Mouse (Mus musculus) thymus, adult 2 months (tissue): ENCODE data around the gene Acvr2a. TPM values are rescaled to one million over a fixed set of nuclear protein-coding genes. Genes with fewer than 3 reads are reported as not detected.

Source experiments
- DNase-seq: peaks from one replicate; pipeline ENCODE4 v3.0.0; 2021
- H3K27ac ChIP-seq: fragments of 200-500 bp; 2 replicates; pipeline ENCODE4 v1.5.1; 2012; ENCODE audit warnings: low read length, control low read depth; ENCODE audit not compliant: control insufficient read depth, insufficient read depth
- H3K27me3 ChIP-seq: fragments of 200-500 bp; 2 replicates; pipeline ENCODE4 v1.6.1; 2012; ENCODE audit warnings: mild to moderate bottlenecking, low read length, moderate library complexity, mixed read lengths; ENCODE audit not compliant: control insufficient read depth, insufficient read depth
- H3K36me3 ChIP-seq: fragments of 200-500 bp; 2 replicates; pipeline ENCODE4 v1.6.1; 2012; ENCODE audit warnings: mild to moderate bottlenecking, low read length, moderate library complexity; ENCODE audit not compliant: control insufficient read depth, insufficient read depth
- H3K4me1 ChIP-seq: fragments of 200-500 bp; replicated peaks from 2 replicates; pipeline ENCODE4 v1.6.1; 2012; ENCODE audit warnings: low read length; ENCODE audit not compliant: control insufficient read depth, insufficient read depth
- H3K4me3 ChIP-seq: fragments of 200-500 bp; 2 replicates; pipeline ENCODE4 v1.5.1; 2012; ENCODE audit warnings: mild to moderate bottlenecking, low read length, control low read depth, moderate library complexity; ENCODE audit not compliant: control insufficient read depth, insufficient read depth
- CTCF ChIP-seq: fragments of 200-500 bp; IDR thresholded peaks from 2 replicates; pipeline ENCODE4 v1.5.1; 2012; ENCODE audit warnings: mild to moderate bottlenecking, control low read depth, low read length, moderate library complexity, borderline replicate concordance; ENCODE audit not compliant: control insufficient read depth, poor library complexity, insufficient read depth; ENCODE audit errors: extremely low read depth
- POLR2A ChIP-seq: fragments of 200-500 bp; IDR thresholded peaks from 2 replicates; pipeline ENCODE4 v1.6.1; 2012; ENCODE audit warnings: mild to moderate bottlenecking, low read length, control low read depth, moderate library complexity; ENCODE audit not compliant: control insufficient read depth, poor library complexity, insufficient read depth; ENCODE audit errors: extremely low read depth
- WGBS: fragments of 180-500 bp; shearing (Covaris S2); methylation state at CpG from one replicate; pipeline ENCODE4 v1.1.7; 2018; 5-methylcytosine and 5-hydroxymethylcytosine counted together
- polyA plus RNA-seq: library from polyadenylated mRNA; depleted of rRNA; stranded (reverse); fragments of >200 nt; gene quantifications from 2 replicates; pipeline ENCODE4 v1.2.3, GENCODE M21; 2012

Gene Acvr2a
- polyA plus RNA-seq, 1 experiment = 1.0 TPM

DNA sequence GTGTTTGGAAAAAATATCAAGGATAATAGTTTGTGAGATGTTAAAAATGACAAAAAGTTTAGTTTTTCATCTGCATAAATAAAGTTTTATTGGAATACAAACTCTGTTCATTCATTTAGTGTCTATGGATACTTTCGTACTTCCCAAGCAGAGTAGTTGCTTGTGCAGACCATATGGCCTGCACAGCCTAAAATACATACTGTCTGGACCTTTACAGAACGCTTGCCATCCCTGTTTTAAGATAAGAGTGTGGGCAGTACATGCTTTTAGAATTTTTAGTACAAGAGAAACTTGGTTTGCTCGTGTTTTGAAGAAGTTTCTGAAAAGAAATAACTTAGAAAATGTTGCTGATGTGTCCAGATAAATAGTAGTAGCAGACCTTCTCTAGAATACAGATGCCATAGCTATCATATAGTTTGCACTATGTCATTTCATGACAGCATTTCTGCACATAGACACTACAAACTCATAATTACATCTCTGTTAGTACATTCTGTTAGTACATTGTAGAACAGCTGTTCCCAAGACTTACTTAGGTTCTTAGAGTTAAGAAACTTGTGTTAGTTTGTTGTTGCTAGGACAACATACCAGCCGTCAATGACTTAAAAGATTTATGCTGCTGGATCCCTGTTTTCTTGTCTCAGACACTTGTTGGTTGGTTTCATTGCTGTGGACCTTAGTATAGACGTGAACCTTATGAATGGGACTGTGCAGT lies 54.4 kb downstream of the Acvr2a start:
- H3K27me3 ChIP-seq = no peaks in the 10 kb centered on the region
- H3K36me3 ChIP-seq = no peaks in the 10 kb centered on the region
- TF ChIP-seq POLR2A (no peak), CTCF (no peak)
- DNase-seq = no peak
- H3K4me1 ChIP-seq = no peaks in the 10 kb centered on the region
- no peak overlapping the region for H3K4me3 ChIP-seq
- no peak overlapping the region for H3K27ac ChIP-seq
- WGBS = 94% methylated on average over 5 of the region's 5 CpGs

DNA sequence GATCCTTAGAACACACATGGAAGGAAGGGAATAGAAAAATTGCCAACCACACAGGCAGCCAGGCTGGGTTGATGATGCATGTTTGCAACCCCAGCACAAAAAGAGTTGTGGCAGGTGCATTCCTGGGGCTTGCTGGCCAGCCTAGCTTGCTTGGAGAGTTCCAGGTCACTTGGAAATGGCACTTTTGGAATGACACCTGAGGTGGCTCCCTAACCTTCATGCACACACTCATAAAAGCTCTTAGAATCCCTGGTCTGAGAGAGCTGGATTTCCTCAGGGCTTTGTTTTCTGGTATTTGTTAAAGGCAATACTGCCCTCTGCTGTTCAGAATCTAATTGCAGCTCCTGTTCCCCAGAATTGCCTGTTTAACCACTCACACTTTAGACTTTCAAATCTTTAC lies 72.0 kb downstream of the Acvr2a start:
- H3K27ac ChIP-seq = no peak overlapping the region
- peak; percentile 40 for DNase-seq
- no peaks in the 10 kb centered on the region for H3K36me3 ChIP-seq
- H3K27me3 ChIP-seq = no peaks in the 10 kb centered on the region
- no peak for TF ChIP-seq CTCF
- no peak for TF ChIP-seq POLR2A
- no peaks in the 10 kb centered on the region for H3K4me1 ChIP-seq
- no peak overlapping the region for H3K4me3 ChIP-seq

DNA sequence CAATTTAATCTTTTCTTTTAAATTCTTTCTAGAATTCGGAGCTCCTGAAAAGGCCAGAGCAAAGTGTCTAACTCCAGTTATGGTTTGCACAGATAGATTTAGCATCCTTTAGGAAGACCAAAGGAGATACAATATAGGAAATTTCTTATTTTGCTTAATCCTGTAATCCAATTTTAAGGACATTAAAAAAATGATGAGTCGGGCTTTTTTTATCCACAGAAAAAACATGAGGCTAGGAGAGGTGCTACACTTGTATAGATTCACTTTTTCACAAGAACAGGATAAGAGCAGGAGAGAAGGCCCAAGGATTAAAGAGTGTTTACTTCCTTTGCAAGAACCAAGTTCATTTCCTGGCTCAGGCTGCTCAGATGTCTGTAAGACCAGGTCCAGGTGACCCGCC lies 81.3 kb downstream of the Acvr2a start:
- Histone ChIP-seq H3K27me3 (no peaks in the 10 kb centered on the region), H3K36me3 (no peaks in the 10 kb centered on the region), H3K4me3 (no peak overlapping the region), H3K27ac (no peak overlapping the region), H3K4me1 (no peaks in the 10 kb centered on the region)
- TF ChIP-seq POLR2A (no peak), CTCF (no peak)
- DNase-seq = no peak
- WGBS = 95% methylated on average over 3 of the region's 3 CpGs

DNA sequence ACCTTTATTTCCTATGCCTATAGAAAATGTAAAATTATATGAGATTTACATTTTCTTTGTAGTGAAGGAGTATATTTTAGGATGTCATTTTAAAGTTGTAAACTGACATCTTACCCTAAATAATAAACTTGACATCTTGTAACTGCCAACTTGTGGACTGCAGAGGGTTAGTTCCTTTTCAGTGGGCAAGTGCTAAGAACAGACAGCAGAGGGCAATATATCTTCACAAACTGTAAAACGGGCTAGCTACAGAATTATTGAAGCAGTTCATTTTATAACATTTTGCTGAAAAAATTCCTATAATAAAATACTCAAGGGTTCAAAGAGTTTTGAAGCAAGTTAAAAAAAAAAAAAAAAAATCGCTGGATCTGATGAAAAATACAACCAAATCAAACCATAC lies 95.0 kb downstream of the Acvr2a start:
- no peak for DNase-seq
- WGBS = 48% methylated on average over 2 of the region's 2 CpGs

DNA sequence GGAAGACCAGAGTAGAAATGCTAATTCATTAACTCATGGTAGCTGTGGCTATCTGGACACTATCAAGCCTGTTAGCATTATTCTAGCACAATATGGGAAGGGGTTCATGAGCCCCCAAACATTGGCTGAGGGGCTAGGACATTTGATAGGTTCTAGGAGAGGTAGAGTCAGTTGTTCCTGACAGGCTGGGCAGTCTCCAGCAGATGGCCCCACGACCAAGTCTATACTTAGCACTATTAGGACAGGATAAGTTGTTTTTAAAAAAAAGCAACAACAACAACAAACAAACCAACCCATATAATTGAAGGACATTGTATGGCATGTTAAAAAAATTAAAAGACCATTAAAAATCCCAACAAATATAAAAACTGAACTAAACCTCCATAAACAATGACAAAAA lies 100.3 kb downstream of the Acvr2a start:
- no peak overlapping the region for H3K27ac ChIP-seq
- WGBS = 86% methylated on average over 1 of the region's 1 CpGs
- TF ChIP-seq POLR2A (no peak), CTCF (no peak)
- no peaks in the 10 kb centered on the region for H3K27me3 ChIP-seq
- DNase-seq = no peak
- no peak overlapping the region for H3K4me3 ChIP-seq
- peaks cover 36% of the 10 kb centered on the region for H3K36me3 ChIP-seq
- no peaks in the 10 kb centered on the region for H3K4me1 ChIP-seq

More for the DNA sequence above, 95.0 kb downstream of the Acvr2a start:
- Histone ChIP-seq H3K27me3 (no peaks in the 10 kb centered on the region), H3K36me3 (peaks cover 47% of the 10 kb centered on the region), H3K4me1 (no peaks in the 10 kb centered on the region), H3K27ac (no peak overlapping the region), H3K4me3 (no peak overlapping the region)
- no peak for TF ChIP-seq CTCF
- no peak for TF ChIP-seq POLR2A

DNA sequence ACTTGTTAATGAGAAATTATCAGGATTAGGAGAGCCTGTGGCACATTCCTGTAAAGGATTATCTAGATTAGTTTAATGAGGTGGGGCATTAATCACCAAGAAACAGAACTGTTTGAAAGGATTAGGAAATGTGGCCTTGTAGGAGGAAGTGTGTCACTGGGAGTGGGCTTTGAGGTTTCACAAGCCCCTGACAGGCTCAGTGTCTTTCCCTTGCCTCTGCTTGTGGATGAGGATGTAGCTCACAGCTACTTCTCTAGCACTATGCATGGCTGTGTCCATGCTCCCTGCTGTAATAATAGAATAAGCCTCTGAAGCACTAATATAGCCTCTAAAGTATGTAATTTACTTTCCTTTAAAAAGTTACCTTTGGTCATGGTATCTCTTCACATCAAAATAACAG lies 101.9 kb downstream of the Acvr2a start:
- Histone ChIP-seq H3K36me3 (peaks cover 32% of the 10 kb centered on the region), H3K4me3 (no peak overlapping the region), H3K27ac (no peak overlapping the region), H3K4me1 (no peaks in the 10 kb centered on the region), H3K27me3 (no peaks in the 10 kb centered on the region)
- TF ChIP-seq POLR2A = no peak
- no peak for TF ChIP-seq CTCF
- no peak for DNase-seq

DNA sequence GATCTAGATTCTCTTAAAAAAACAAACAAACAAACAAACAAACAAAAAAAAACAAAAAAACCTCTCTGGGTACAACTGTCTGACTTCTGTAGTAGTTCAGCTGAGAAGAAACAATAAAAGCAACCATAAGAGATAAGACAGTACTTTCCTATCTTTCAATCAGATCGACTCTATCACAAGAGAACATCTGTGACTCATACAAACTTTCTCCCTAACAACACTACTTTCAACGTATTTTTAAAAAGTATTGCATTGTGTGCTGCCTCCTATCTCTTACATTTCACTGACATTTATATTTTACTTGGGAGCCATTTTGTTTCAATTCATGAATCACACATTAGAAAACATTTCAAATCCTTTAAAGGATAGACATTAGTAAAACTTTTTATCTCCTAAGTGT lies 121.1 kb downstream of the Acvr2a start:
- H3K27ac ChIP-seq = no peak overlapping the region
- WGBS = 57% methylated on average over 2 of the region's 2 CpGs
- DNase-seq = no peak
- H3K36me3 ChIP-seq = peaks cover 38% of the 10 kb centered on the region
- no peak overlapping the region for H3K4me3 ChIP-seq
- H3K27me3 ChIP-seq = no peaks in the 10 kb centered on the region
- H3K4me1 ChIP-seq = no peaks in the 10 kb centered on the region
- TF ChIP-seq POLR2A (no peak), CTCF (no peak)
